Mouse (Mus musculus): ENCODE data around the gene Tceal1. TPM values are rescaled to one million over a fixed set of nuclear protein-coding genes. Genes with fewer than 3 reads are reported as not detected.
"Not testable (repeated sequence)": the region's sequence is repeated elsewhere in the genome, so short reads cannot be mapped to it uniquely, and the experiment has no call there.

The Tceal1 gene
- total RNA-seq (2012; rRNA removed), result 0.53 and 0.67 TPM in 2 replicates

GRCm38 (mm10) chrX:136707446-136708167, at the start of gene Tceal1:
TSS of gene Tceal1 (plus strand) at chrX:136707982.
- in situ Hi-C loops (cut with MboI; ENCODE audit: low sequenced_read_pairs in 2 of 2, unreplicated experiment in 2 of 2), result no loop called here
- Histone ChIP-seq H3K4me1 (ENCODE audit: control insufficient read depth in 2 of 2, insufficient read depth in 2 of 2, low read length in 2 of 2, poor library complexity in 1 of 2) (no peaks in the 10 kb centered on the region), H3K9me3 (ENCODE audit: control insufficient read depth, insufficient read depth, low read depth, low read length) (no peaks in the 10 kb centered on the region), H3K27ac (ENCODE audit: insufficient read depth, low read depth, low read length, poor library complexity, severe bottlenecking) (no peak within 1 kb of the TSS), H3K36me3 (ENCODE audit: control insufficient read depth, insufficient read depth, low read length, poor library complexity, severe bottlenecking) (no peaks in the 10 kb centered on the region), H3K9ac (ENCODE audit: insufficient read depth, low read depth, low read length, poor library complexity, severe bottlenecking) (peak within 1 kb of the TSS; percentile 58), H3K4me3 (ENCODE audit: insufficient read depth in 1 of 2, low read depth in 1 of 2, low read length in 2 of 2, poor library complexity in 1 of 2, severe bottlenecking in 1 of 2) (peak within 1 kb of the TSS; percentile 67 to 79)
- TF ChIP-seq ZC3H11A (IDR thresholded peaks at IDR 0.05; ENCODE audit: borderline replicate concordance, low read depth, low read length), result no peak
- no peak for TF ChIP-seq HCFC1 (IDR thresholded peaks at IDR 0.05; ENCODE audit: borderline replicate concordance, insufficient read depth, low read length)
- no peak for TF ChIP-seq MAFK (IDR thresholded peaks at IDR 0.05; ENCODE audit: insufficient read depth, low read depth, low read length)
- no peak for TF ChIP-seq ZNF384 (IDR thresholded peaks at IDR 0.05; ENCODE audit: low read depth, low read length)
- no peak for TF ChIP-seq CHD2 (IDR thresholded peaks at IDR 0.05; ENCODE audit: low read depth, low read length)
- DNase-seq (ENCODE audit: low read depth, low spot score), result peak; percentile 13

GRCm38 (mm10) chrX:136666281-136666706, 41.5 kb upstream of the Tceal1 start:
- no peak for TF ChIP-seq ZC3H11A (IDR thresholded peaks at IDR 0.05; ENCODE audit: borderline replicate concordance, low read depth, low read length)
- no peak for TF ChIP-seq ZNF384 (IDR thresholded peaks at IDR 0.05; ENCODE audit: low read depth, low read length)
- H3K27ac ChIP-seq (ENCODE audit: insufficient read depth, low read depth, low read length, poor library complexity, severe bottlenecking), result no peak overlapping the region
- no peaks in the 10 kb centered on the region for H3K9me3 ChIP-seq (ENCODE audit: control insufficient read depth, insufficient read depth, low read depth, low read length)
- in situ Hi-C loops (cut with MboI; ENCODE audit: low sequenced_read_pairs in 2 of 2, unreplicated experiment in 2 of 2), result no loop called here
- H3K4me1 ChIP-seq (ENCODE audit: control insufficient read depth in 2 of 2, insufficient read depth in 2 of 2, low read length in 2 of 2, poor library complexity in 1 of 2), result no peaks in the 10 kb centered on the region
- no peak for DNase-seq (ENCODE audit: low read depth, low spot score)
- no peaks in the 10 kb centered on the region for H3K36me3 ChIP-seq (ENCODE audit: control insufficient read depth, insufficient read depth, low read length, poor library complexity, severe bottlenecking)
- no peak overlapping the region for H3K9ac ChIP-seq (ENCODE audit: insufficient read depth, low read depth, low read length, poor library complexity, severe bottlenecking)
- H3K4me3 ChIP-seq (ENCODE audit: insufficient read depth in 1 of 2, low read depth in 1 of 2, low read length in 2 of 2, poor library complexity in 1 of 2, severe bottlenecking in 1 of 2), result peak overlapping the region; percentile 26 to 45

GRCm38 (mm10) chrX:136666762-136667464, 40.9 kb upstream of the Tceal1 start:
- H3K36me3 ChIP-seq (ENCODE audit: control insufficient read depth, insufficient read depth, low read length, poor library complexity, severe bottlenecking); DNase-seq (ENCODE audit: low read depth, low spot score); H3K9ac ChIP-seq (ENCODE audit: insufficient read depth, low read depth, low read length, poor library complexity, severe bottlenecking); H3K9me3 ChIP-seq (ENCODE audit: control insufficient read depth, insufficient read depth, low read depth, low read length); H3K27ac ChIP-seq (ENCODE audit: insufficient read depth, low read depth, low read length, poor library complexity, severe bottlenecking); H3K4me1 ChIP-seq (ENCODE audit: control insufficient read depth in 2 of 2, insufficient read depth in 2 of 2, low read length in 2 of 2, poor library complexity in 1 of 2); in situ Hi-C loops (cut with MboI; ENCODE audit: low sequenced_read_pairs in 2 of 2, unreplicated experiment in 2 of 2): not testable (repeated sequence)
- peak overlapping the region; percentile 26 to 45 for H3K4me3 ChIP-seq (ENCODE audit: insufficient read depth in 1 of 2, low read depth in 1 of 2, low read length in 2 of 2, poor library complexity in 1 of 2, severe bottlenecking in 1 of 2)

- H3K9ac ChIP-seq (ENCODE audit: insufficient read depth, low read depth, low read length, poor library complexity, severe bottlenecking), result no peak overlapping the region
- in situ Hi-C loops (cut with MboI; ENCODE audit: low sequenced_read_pairs in 2 of 2, unreplicated experiment in 2 of 2), result no loop called here
- no peak overlapping the region for H3K4me3 ChIP-seq (ENCODE audit: insufficient read depth in 1 of 2, low read depth in 1 of 2, low read length in 2 of 2, poor library complexity in 1 of 2, severe bottlenecking in 1 of 2)
- no peaks in the 10 kb centered on the region for H3K36me3 ChIP-seq (ENCODE audit: control insufficient read depth, insufficient read depth, low read length, poor library complexity, severe bottlenecking)
- DNase-seq (ENCODE audit: low read depth, low spot score), result no peak
- H3K4me1 ChIP-seq (ENCODE audit: control insufficient read depth in 2 of 2, insufficient read depth in 2 of 2, low read length in 2 of 2, poor library complexity in 1 of 2), result no peaks in the 10 kb centered on the region
- H3K27ac ChIP-seq (ENCODE audit: insufficient read depth, low read depth, low read length, poor library complexity, severe bottlenecking), result no peak overlapping the region
- TF ChIP-seq MAFK (IDR thresholded peaks at IDR 0.05; ENCODE audit: insufficient read depth, low read depth, low read length), result no peak
- no peaks in the 10 kb centered on the region for H3K9me3 ChIP-seq (ENCODE audit: control insufficient read depth, insufficient read depth, low read depth, low read length)
These were observed 39.0 kb upstream of the Tceal1 start for GRCm38 (mm10) chrX:136668794-136669193.

GRCm38 (mm10) chrX:136680989-136681388, 26.8 kb upstream of the Tceal1 start:
- H3K9me3 ChIP-seq (ENCODE audit: control insufficient read depth, insufficient read depth, low read depth, low read length), result no peaks in the 10 kb centered on the region
- no peak for TF ChIP-seq HCFC1 (IDR thresholded peaks at IDR 0.05; ENCODE audit: borderline replicate concordance, insufficient read depth, low read length)
- no peak for TF ChIP-seq ZC3H11A (IDR thresholded peaks at IDR 0.05; ENCODE audit: borderline replicate concordance, low read depth, low read length)
- TF ChIP-seq CHD2 (IDR thresholded peaks at IDR 0.05; ENCODE audit: low read depth, low read length), result no peak
- no peak for TF ChIP-seq ZNF384 (IDR thresholded peaks at IDR 0.05; ENCODE audit: low read depth, low read length)
- TF ChIP-seq MAFK (IDR thresholded peaks at IDR 0.05; ENCODE audit: insufficient read depth, low read depth, low read length), result no peak
- in situ Hi-C loops (cut with MboI; ENCODE audit: low sequenced_read_pairs in 2 of 2, unreplicated experiment in 2 of 2), result no loop called here
- no peak for DNase-seq (ENCODE audit: low read depth, low spot score)
- no peak overlapping the region for H3K27ac ChIP-seq (ENCODE audit: insufficient read depth, low read depth, low read length, poor library complexity, severe bottlenecking)
- H3K36me3 ChIP-seq (ENCODE audit: control insufficient read depth, insufficient read depth, low read length, poor library complexity, severe bottlenecking), result no peaks in the 10 kb centered on the region
- H3K9ac ChIP-seq (ENCODE audit: insufficient read depth, low read depth, low read length, poor library complexity, severe bottlenecking), result no peak overlapping the region
- H3K4me1 ChIP-seq (ENCODE audit: control insufficient read depth in 2 of 2, insufficient read depth in 2 of 2, low read length in 2 of 2, poor library complexity in 1 of 2), result no peaks in the 10 kb centered on the region
- H3K4me3 ChIP-seq (ENCODE audit: insufficient read depth in 1 of 2, low read depth in 1 of 2, low read length in 2 of 2, poor library complexity in 1 of 2, severe bottlenecking in 1 of 2), result no peak overlapping the region

GRCm38 (mm10) chrX:136691606-136692293, 16.0 kb upstream of the Tceal1 start:
- H3K9me3 ChIP-seq (ENCODE audit: control insufficient read depth, insufficient read depth, low read depth, low read length); H3K27ac ChIP-seq (ENCODE audit: insufficient read depth, low read depth, low read length, poor library complexity, severe bottlenecking); H3K4me1 ChIP-seq (ENCODE audit: control insufficient read depth in 2 of 2, insufficient read depth in 2 of 2, low read length in 2 of 2, poor library complexity in 1 of 2): not testable (repeated sequence)

More at GRCm38 (mm10) chrX:136691606-136692293, 16.0 kb upstream of the Tceal1 start:
- H3K36me3 ChIP-seq (ENCODE audit: control insufficient read depth, insufficient read depth, low read length, poor library complexity, severe bottlenecking); in situ Hi-C loops (cut with MboI; ENCODE audit: low sequenced_read_pairs in 2 of 2, unreplicated experiment in 2 of 2); DNase-seq (ENCODE audit: low read depth, low spot score); H3K9ac ChIP-seq (ENCODE audit: insufficient read depth, low read depth, low read length, poor library complexity, severe bottlenecking); H3K4me3 ChIP-seq (ENCODE audit: insufficient read depth in 1 of 2, low read depth in 1 of 2, low read length in 2 of 2, poor library complexity in 1 of 2, severe bottlenecking in 1 of 2): not testable (repeated sequence)

All from ES-E14 (cell line).